ENCODE assay signal across 28 mouse cellular contexts in genomic region chr3:7708609-7709008, GRCm38 (mm10).
"Had no signal": no experiment of that assay in that cellular context is flagged by ENCODE, and none has a peak within 500 bp of the region (broad histone marks: within the 10 kb centered on the region; RNA-seq: fewer than 3 reads in every experiment).

No protein-coding gene starts in this region.

- H3K4me3 ChIP-seq: embryonic facial prominence, embryonic 10.5 days; embryonic facial prominence, embryonic 12.5 days; embryonic facial prominence, embryonic 13.5 days; embryonic facial prominence, embryonic 15.5 days; erythroblast, embryonic 14.5 days; forebrain, embryonic 10.5 days; forebrain, embryonic 12.5 days; forebrain, embryonic 13.5 days; forebrain, embryonic 15.5 days; gastrocnemius, adult 2 months; heart, adult 2 months; heart, embryonic 10.5 days had no signal

- H3K4me1 ChIP-seq: embryonic facial prominence, embryonic 10.5 days; embryonic facial prominence, embryonic 12.5 days; embryonic facial prominence, embryonic 13.5 days; embryonic facial prominence, embryonic 15.5 days; forebrain, embryonic 10.5 days; forebrain, embryonic 12.5 days; forebrain, embryonic 13.5 days; forebrain, embryonic 15.5 days; heart, embryonic 10.5 days had no signal

- H3K27ac ChIP-seq: embryonic facial prominence, embryonic 10.5 days; embryonic facial prominence, embryonic 12.5 days; embryonic facial prominence, embryonic 13.5 days; embryonic facial prominence, embryonic 15.5 days; forebrain, embryonic 10.5 days; forebrain, embryonic 12.5 days; forebrain, embryonic 13.5 days; forebrain, embryonic 15.5 days; gastrocnemius, adult 2 months; heart, adult 2 months; heart, embryonic 10.5 days had no signal

- H3K27me3 ChIP-seq: embryonic facial prominence, embryonic 12.5 days; embryonic facial prominence, embryonic 13.5 days; embryonic facial prominence, embryonic 15.5 days; forebrain, embryonic 12.5 days; forebrain, embryonic 13.5 days; forebrain, embryonic 15.5 days had no signal

- ATAC-seq: forebrain, embryonic 13.5 days; forebrain, embryonic 14.5 days; forebrain, embryonic 15.5 days; forebrain, embryonic 16.5 days; forebrain, postnatal 0 days had no signal

- H3K36me3 ChIP-seq: embryonic facial prominence, embryonic 10.5 days; embryonic facial prominence, embryonic 12.5 days; embryonic facial prominence, embryonic 13.5 days; embryonic facial prominence, embryonic 15.5 days; forebrain, embryonic 10.5 days; forebrain, embryonic 12.5 days; forebrain, embryonic 15.5 days; heart, embryonic 10.5 days had no signal

- H3K9me3 ChIP-seq: embryonic facial prominence, embryonic 10.5 days; embryonic facial prominence, embryonic 12.5 days; embryonic facial prominence, embryonic 13.5 days; embryonic facial prominence, embryonic 15.5 days; forebrain, embryonic 10.5 days; forebrain, embryonic 12.5 days; forebrain, embryonic 13.5 days; forebrain, embryonic 15.5 days; heart, embryonic 10.5 days had no signal

- DNase-seq: cerebellum, adult 9-10 months; cerebellum, adult 9-11 months; cerebellum, postnatal 10 days; cerebellum, postnatal 14 days; cerebellum, postnatal 25 days; cerebellum, postnatal 36 days; embryo, embryonic 11 days; forebrain, postnatal 0 days; gastrocnemius, adult 2 months; gastrocnemius, postnatal 10 days; gastrocnemius, postnatal 14 days; gastrocnemius, postnatal 25 days; gastrocnemius, postnatal 36 days; heart, adult 11 months; heart, adult 18-20 months; heart, adult 2 months had no signal
